Mouse (Mus musculus): ENCODE data around the gene Fam53a.

GRCm38 (mm10) chr5:33652783-33653173 is 23.3 kb upstream of the Fam53a start:
- TF ChIP-seq CTCF (IDR thresholded peaks at IDR 0.05; ENCODE audit: low read depth) (no peak), EP300 (IDR thresholded peaks at IDR 0.05; ENCODE audit: low read depth) (no peak)
